Mouse (Mus musculus) lung, postnatal 0 days (tissue): ENCODE measurements around the gene Lcorl.

Experiments
- CTCF ChIP-seq: IDR thresholded peaks from 2 replicates; pipeline ENCODE4 v1.5.1; 2016; ENCODE audit warnings: antibody characterized with exemption, mild to moderate bottlenecking
- EP300 ChIP-seq: IDR thresholded peaks from 2 replicates; pipeline ENCODE4 v1.6.1; 2016; ENCODE audit warnings: antibody characterized with exemption, mild to moderate bottlenecking, control low read depth

GRCm38 (mm10) chr5:45689152-45689551 is 168.3 kb downstream of the Lcorl start:
- no peak for TF ChIP-seq CTCF
- TF ChIP-seq EP300: no peak
